Mouse (Mus musculus): Measurements from ENCODE around the gene Mrpl53. TPM values are rescaled to one million over a fixed set of nuclear protein-coding genes. Genes with fewer than 3 reads are reported as not detected.

The Mrpl53 gene
- total and polyA plus RNA-seq, 3 experiments, result 52.2 to 74.0 (median 55.5) TPM

- TF ChIP-seq ZC3H11A (IDR thresholded peaks at IDR 0.05; ENCODE audit: low read depth, low read length) (no peak), CTCF (conservative IDR thresholded peaks at IDR 0.05 in 1 of 2, IDR thresholded peaks at IDR 0.05 in 1 of 2; ENCODE audit: low read depth in 2 of 2, low read length in 2 of 2) (peak in 1 of 2 experiments; percentile 63; a peak in 2 of 4 replicates), MAX (IDR thresholded peaks at IDR 0.05; ENCODE audit: low read length) (peak; percentile 66), POLR2AphosphoS2 (IDR thresholded peaks at IDR 0.05; ENCODE audit: low read depth, low read length) (peak; percentile 86; the same call in 1 of the 2 replicates), PAX5 (IDR thresholded peaks at IDR 0.05; ENCODE audit: low read length) (no peak), ZKSCAN1 (IDR thresholded peaks at IDR 0.05; ENCODE audit: borderline replicate concordance, low read depth, low read length) (no peak), MXI1 (IDR thresholded peaks at IDR 0.05; ENCODE audit: low read depth, low read length) (peak; percentile 89), E2F4 (IDR thresholded peaks at IDR 0.05; ENCODE audit: insufficient replicate concordance, low read depth, low read length) (no peak), CHD1 (IDR thresholded peaks at IDR 0.05; ENCODE audit: low read depth, low read length) (0 out of 2 replicates have a peak, but pooled peaks have one; percentile 1)
Observed at GRCm38 (mm10) chr6:83115011-83115671, 6.3 kb downstream of the Mrpl53 start, which contains the start of gene Mogs (continued).

- H3K36me3 ChIP-seq (replicated peaks in 1 of 2; ENCODE audit: control insufficient read depth in 1 of 2, insufficient read depth in 1 of 2, low read length in 1 of 2), result peaks cover 18 to 43% of the 10 kb centered on the region in 2 experiments
Observed at GRCm38 (mm10) chr6:83115682-83116372, 7.0 kb downstream of the Mrpl53 start.

GRCm38 (mm10) chr6:83116373-83117164, 7.7 kb downstream of the Mrpl53 start:
- dilution Hi-C loops (cut with MboI; ENCODE audit: extremely low pct_ligation_motif_present, extremely low pct_unique_long_range_greater_than_20kb, low sequenced_read_pairs), result no loop called here
- no peaks in the 10 kb centered on the region for H3K27me3 ChIP-seq (replicated peaks)
- TF ChIP-seq CHD2 (IDR thresholded peaks at IDR 0.05; ENCODE audit: low read length) (no peak), ZMIZ1 (IDR thresholded peaks at IDR 0.05; ENCODE audit: low read depth, low read length) (0 out of 2 replicates have a peak, but pooled peaks have one; percentile 15)
- peak overlapping the region; percentile 80 to 94 (median 83) for H3K4me3 ChIP-seq (replicated peaks in 1 of 3; ENCODE audit: low read depth in 2 of 3, low read length in 2 of 3, poor library complexity in 1 of 3)
- peaks cover 15 to 36% of the 10 kb centered on the region in 2 experiments for H3K36me3 ChIP-seq (replicated peaks in 1 of 2; ENCODE audit: control insufficient read depth in 1 of 2, insufficient read depth in 1 of 2, low read length in 1 of 2)
- no peak overlapping the region for H3K27ac ChIP-seq (ENCODE audit: insufficient read depth, low read depth)
- peak overlapping the region; percentile 82 for H3K9ac ChIP-seq (ENCODE audit: insufficient read depth, low read depth)
- no peaks in the 10 kb centered on the region for H3K9me3 ChIP-seq (replicated peaks; ENCODE audit: low read length)
- peaks cover 30 to 70% of the 10 kb centered on the region in 2 experiments for H3K4me1 ChIP-seq (ENCODE audit: control insufficient read depth in 1 of 2, insufficient read depth in 2 of 2)
- in situ Hi-C loops (cut with MboI; ENCODE audit: low pct_ligation_motif_present, low pct_unique_long_range_greater_than_20kb, low sequenced_read_pairs), result loop anchor here (5.0 kb wide), 1 partner anchor 41 kb away; the partner anchor contains the start of genes 1700003E16Rik and Wdr54
- H3K79me2 ChIP-seq (replicated peaks; ENCODE audit: control insufficient read depth, extremely low read depth, insufficient read depth, poor library complexity, severe bottlenecking), result peaks cover 22% of the 10 kb centered on the region
- DNase-seq (ENCODE audit: extremely low read depth), result no peak
- peak overlapping the region; percentile 75 for H3K4me2 ChIP-seq (ENCODE audit: insufficient read depth, low read depth, poor library complexity, severe bottlenecking)

More at GRCm38 (mm10) chr6:83115682-83116372, 7.0 kb downstream of the Mrpl53 start:
- dilution Hi-C loops (cut with MboI; ENCODE audit: extremely low pct_ligation_motif_present, extremely low pct_unique_long_range_greater_than_20kb, low sequenced_read_pairs) (no loop called here), in situ Hi-C loops (cut with MboI; ENCODE audit: low pct_ligation_motif_present, low pct_unique_long_range_greater_than_20kb, low sequenced_read_pairs) (loop anchor here (5.0 kb wide), 1 partner anchor 41 kb away; the partner anchor contains the start of genes 1700003E16Rik and Wdr54)
- H3K9ac ChIP-seq (ENCODE audit: insufficient read depth, low read depth), result peak overlapping the region; percentile 82
- H3K27ac ChIP-seq (ENCODE audit: insufficient read depth, low read depth), result 0 out of 2 replicates have a peak overlapping the region, but pooled peaks have one; percentile 17
- peaks cover 24% of the 10 kb centered on the region for H3K79me2 ChIP-seq (replicated peaks; ENCODE audit: control insufficient read depth, extremely low read depth, insufficient read depth, poor library complexity, severe bottlenecking)
- no peak for DNase-seq (ENCODE audit: extremely low read depth)
- H3K27me3 ChIP-seq (replicated peaks), result no peaks in the 10 kb centered on the region
- peak overlapping the region; percentile 80 to 94 (median 83) for H3K4me3 ChIP-seq (replicated peaks in 1 of 3; ENCODE audit: low read depth in 2 of 3, low read length in 2 of 3, poor library complexity in 1 of 3)
- H3K9me3 ChIP-seq (replicated peaks; ENCODE audit: low read length), result no peaks in the 10 kb centered on the region
- TF ChIP-seq PAX5 (IDR thresholded peaks at IDR 0.05; ENCODE audit: low read length) (no peak), TBP (conservative IDR thresholded peaks at IDR 0.05; ENCODE audit: low read depth, low read length) (no peak), SMC3 (IDR thresholded peaks at IDR 0.05; ENCODE audit: low read depth, low read length) (no peak), UBTF (IDR thresholded peaks at IDR 0.05; ENCODE audit: low read depth, low read length) (no peak), MXI1 (IDR thresholded peaks at IDR 0.05; ENCODE audit: low read depth, low read length) (peak; percentile 13; the same call in 1 of the 2 replicates), RAD21 (IDR thresholded peaks at IDR 0.05; ENCODE audit: low read depth, low read length) (no peak), RCOR1 (conservative IDR thresholded peaks at IDR 0.05; ENCODE audit: low read depth, low read length) (no peak), CTCF (conservative IDR thresholded peaks at IDR 0.05 in 1 of 2, IDR thresholded peaks at IDR 0.05 in 1 of 2; ENCODE audit: low read depth in 2 of 2, low read length in 2 of 2) (no peak)
- H3K4me1 ChIP-seq (ENCODE audit: control insufficient read depth in 1 of 2, insufficient read depth in 2 of 2), result peaks cover 30 to 74% of the 10 kb centered on the region in 2 experiments
- peak overlapping the region; percentile 75 for H3K4me2 ChIP-seq (ENCODE audit: insufficient read depth, low read depth, poor library complexity, severe bottlenecking)

Measured in CH12.LX (cell line).